Mouse (Mus musculus) liver, postnatal 0 days (tissue): ENCODE data around the gene Actl6a.

Source experiments
- CTCF ChIP-seq: sonication (generic); IDR thresholded peaks from 2 replicates; pipeline ENCODE4 v1.5.1; 2016; ENCODE audit warnings: antibody characterized with exemption, low read depth
- EP300 ChIP-seq: IDR thresholded peaks from 2 replicates; pipeline ENCODE4 v1.6.1; 2016; ENCODE audit warnings: antibody characterized with exemption, low read depth, mild to moderate bottlenecking

- TF ChIP-seq CTCF (no peak), EP300 (no peak)
These were observed 46.6 kb upstream of the Actl6a start for GRCm38 (mm10) chr3:32659506-32659905.
